Mouse (Mus musculus) adrenal gland, postnatal 36 days (tissue): ENCODE results near the gene Bscl2. TPM values are rescaled to one million over a fixed set of nuclear protein-coding genes. Genes with fewer than 3 reads are reported as not detected.
A peak's percentile ranks its signal among the peaks of the same experiment; 100 is the strongest.
"Not testable (repeated sequence)": the region's sequence is repeated elsewhere in the genome, so short reads cannot be mapped to it uniquely, and the experiment has no call there.

Source experiments
- DNase-seq, 2 experiments: peaks; one replicate each; pipeline ENCODE4 v3.0.0; 2021; ENCODE audit warnings: mixed read lengths in 1 of 2
- total RNA-seq, 2 experiments: library from RNA; stranded (reverse); gene quantifications; 2 replicates each; pipeline ENCODE4 v1.2.3; 2021

Bscl2 gene
- total RNA-seq, 2 experiments from 2014 or later: 132 to 176 TPM

GRCm38 (mm10) chr19:8829660-8830059, 7.6 kb upstream of the Bscl2 start, which contains the start of gene AC129217.1:
TSS of gene AC129217.1 (plus strand) at chr19:8829773.
- DNase-seq: no peak

- DNase-seq: no peak
Observed at GRCm38 (mm10) chr19:8830664-8831063, 6.6 kb upstream of the Bscl2 start.

GRCm38 (mm10) chr19:8831262-8831661, 6.0 kb upstream of the Bscl2 start:
- DNase-seq: no peak

GRCm38 (mm10) chr19:8832971-8833370, 4.3 kb upstream of the Bscl2 start:
- DNase-seq: peak in 1 of 2 experiments; percentile 40

- DNase-seq: not testable (repeated sequence)
Observed at GRCm38 (mm10) chr19:8836327-8836726, 940 bp upstream of the Bscl2 start.

GRCm38 (mm10) chr19:8838041-8838730, 919 bp downstream of the Bscl2 start:
- DNase-seq: peak in 1 of 2 experiments; percentile 57

GRCm38 (mm10) chr19:8839103-8839907, 2.0 kb downstream of the Bscl2 start, which contains the start of gene Gng3:
TSS of gene Gng3 (minus strand) at chr19:8839194.
- DNase-seq: no peak

- DNase-seq: peak; percentile 87 to 89
Observed at GRCm38 (mm10) chr19:8839908-8840791, 2.9 kb downstream of the Bscl2 start.

- DNase-seq: no peak
Observed at GRCm38 (mm10) chr19:8841012-8841411, 3.7 kb downstream of the Bscl2 start.

- peak in 1 of 2 experiments; percentile 30 for DNase-seq
Observed at GRCm38 (mm10) chr19:8842961-8843360, 5.7 kb downstream of the Bscl2 start.

GRCm38 (mm10) chr19:8844371-8845129, 7.3 kb downstream of the Bscl2 start:
- DNase-seq: peak; percentile 78 to 89

- no peak for DNase-seq
Observed at GRCm38 (mm10) chr19:8848356-8848755, 11.1 kb downstream of the Bscl2 start.

GRCm38 (mm10) chr19:8850402-8850901, 13.2 kb downstream of the Bscl2 start, which contains the start of gene Lrrn4cl:
TSS of gene Lrrn4cl (plus strand) at chr19:8850768.
- DNase-seq: peak; percentile 58 to 64

GRCm38 (mm10) chr19:8851639-8852038, 14.4 kb downstream of the Bscl2 start:
- no peak for DNase-seq

GRCm38 (mm10) chr19:8852236-8852928, 15.1 kb downstream of the Bscl2 start:
- peak in 1 of 2 experiments; percentile 41 for DNase-seq

GRCm38 (mm10) chr19:8853117-8853516, 15.8 kb downstream of the Bscl2 start:
- DNase-seq: no peak

- peak; percentile 73 to 82 for DNase-seq
Observed at GRCm38 (mm10) chr19:8857689-8858088, 20.4 kb downstream of the Bscl2 start.

- no peak for DNase-seq
Observed at GRCm38 (mm10) chr19:8859018-8859417, 21.8 kb downstream of the Bscl2 start.

GRCm38 (mm10) chr19:8864265-8864664, 27.0 kb downstream of the Bscl2 start:
- no peak for DNase-seq

- not testable (repeated sequence) for DNase-seq
Observed at GRCm38 (mm10) chr19:8870381-8870780, 33.1 kb downstream of the Bscl2 start.
